Mouse (Mus musculus) midbrain, embryonic 12.5 days (tissue): ENCODE results near the gene Epas1. TPM values are rescaled to one million over a fixed set of nuclear protein-coding genes. Genes with fewer than 3 reads are reported as not detected.

Experiments
- ATAC-seq: fragments of 200-750 bp; cut with Nextera tagmentation; 2 replicates; pipeline ENCODE4 v1.8.0; 2017; ENCODE audit warnings: low read depth, moderate TSS enrichment, moderate library complexity; ENCODE audit not compliant: low FRiP score
- H3K27ac ChIP-seq: fragments of 300-500 bp; sonication (generic); replicated peaks from 2 replicates; pipeline ENCODE4 v1.5.1; 2016; ENCODE audit warnings: mild to moderate bottlenecking
- H3K27me3 ChIP-seq: fragments of 300-500 bp; sonication (generic); 2 replicates; pipeline ENCODE4 v1.6.1; 2016; ENCODE audit warnings: mild to moderate bottlenecking
- H3K36me3 ChIP-seq: fragments of 300-500 bp; sonication (generic); 2 replicates; pipeline ENCODE4 v1.6.1; 2016
- H3K4me1 ChIP-seq: fragments of 300-500 bp; sonication (generic); 2 replicates; pipeline ENCODE4 v1.6.1; 2016
- H3K4me2 ChIP-seq: fragments of 300-500 bp; sonication (generic); replicated peaks from 2 replicates; pipeline ENCODE4 v1.6.1; 2016; ENCODE audit warnings: mild to moderate bottlenecking, moderate library complexity
- H3K4me3 ChIP-seq: fragments of 300-500 bp; sonication (generic); 2 replicates; pipeline ENCODE4 v1.5.1; 2016; ENCODE audit warnings: mild to moderate bottlenecking
- H3K9ac ChIP-seq: fragments of 300-500 bp; sonication (generic); replicated peaks from 2 replicates; pipeline ENCODE4 v1.6.1; 2016; ENCODE audit warnings: mild to moderate bottlenecking, moderate library complexity
- H3K9me3 ChIP-seq: fragments of 300-500 bp; sonication (generic); 2 replicates; pipeline ENCODE4 v1.6.1; 2016; ENCODE audit warnings: mild to moderate bottlenecking
- WGBS: fragments of 180-500 bp; shearing (Covaris S2); methylation state at CpG from one replicate; pipeline ENCODE4 v1.1.7; 2016; 5-methylcytosine and 5-hydroxymethylcytosine counted together
- polyA plus RNA-seq: library from polyadenylated mRNA; unstranded; fragments of >200 nt; fragmentation: Nextera tagmentation; extraction: Ambion mirVana; gene quantifications from 2 replicates; pipeline ENCODE4 v1.2.1, GENCODE M21; 2016

Gene Epas1
- polyA plus RNA-seq, 1 experiment from 2014 or later, result 3.9 TPM

GRCm38 (mm10) chr17:86822017-86822737 is 68.7 kb downstream of the Epas1 start:
- Histone ChIP-seq H3K36me3 (no peaks in the 10 kb centered on the region), H3K4me1 (no peaks in the 10 kb centered on the region), H3K9me3 (no peaks in the 10 kb centered on the region), H3K9ac (no peak overlapping the region), H3K27me3 (no peaks in the 10 kb centered on the region), H3K4me3 (no peak overlapping the region), H3K27ac (no peak overlapping the region), H3K4me2 (no peak overlapping the region)
- WGBS, result 91% methylated on average over 8 of the region's 8 CpGs
- no peak for ATAC-seq

GRCm38 (mm10) chr17:86824502-86825162 is 71.1 kb downstream of the Epas1 start:
- Histone ChIP-seq H3K9me3 (no peaks in the 10 kb centered on the region), H3K27ac (no peak overlapping the region), H3K4me1 (no peaks in the 10 kb centered on the region), H3K36me3 (no peaks in the 10 kb centered on the region), H3K27me3 (no peaks in the 10 kb centered on the region; the same call in 1 of the 2 replicates), H3K4me2 (no peak overlapping the region), H3K4me3 (no peak overlapping the region), H3K9ac (no peak overlapping the region)
- no peak for ATAC-seq
- 91% methylated on average over 18 of the region's 18 CpGs for WGBS

GRCm38 (mm10) chr17:86825163-86825902 is 71.8 kb downstream of the Epas1 start:
- Histone ChIP-seq H3K27ac (no peak overlapping the region), H3K9ac (no peak overlapping the region), H3K4me3 (no peak overlapping the region), H3K27me3 (no peaks in the 10 kb centered on the region; the same call in 1 of the 2 replicates), H3K9me3 (no peaks in the 10 kb centered on the region), H3K36me3 (no peaks in the 10 kb centered on the region), H3K4me2 (no peak overlapping the region), H3K4me1 (no peaks in the 10 kb centered on the region)
- 90% methylated on average over 9 of the region's 9 CpGs for WGBS
- no peak for ATAC-seq

- ATAC-seq, result no peak
- H3K9me3 ChIP-seq, result no peaks in the 10 kb centered on the region
- no peak overlapping the region for H3K4me3 ChIP-seq
- no peaks in the 10 kb centered on the region for H3K36me3 ChIP-seq
- no peak overlapping the region for H3K27ac ChIP-seq
- H3K9ac ChIP-seq, result no peak overlapping the region
- 93% methylated on average over 17 of the region's 17 CpGs for WGBS
- no peaks in the 10 kb centered on the region for H3K4me1 ChIP-seq
- no peaks in the 10 kb centered on the region; the same call in 1 of the 2 replicates for H3K27me3 ChIP-seq
- no peak overlapping the region for H3K4me2 ChIP-seq
These were observed 72.9 kb downstream of the Epas1 start for GRCm38 (mm10) chr17:86826376-86826775.

- Histone ChIP-seq H3K27ac (no peak overlapping the region), H3K36me3 (no peaks in the 10 kb centered on the region), H3K9ac (no peak overlapping the region), H3K27me3 (no peaks in the 10 kb centered on the region; the same call in 1 of the 2 replicates), H3K4me1 (no peaks in the 10 kb centered on the region), H3K4me3 (no peak overlapping the region), H3K9me3 (no peaks in the 10 kb centered on the region), H3K4me2 (no peak overlapping the region)
- no peak for ATAC-seq
- 95% methylated on average over 19 of the region's 19 CpGs for WGBS
These were observed 74.1 kb downstream of the Epas1 start for GRCm38 (mm10) chr17:86827391-86828165.

DNA sequence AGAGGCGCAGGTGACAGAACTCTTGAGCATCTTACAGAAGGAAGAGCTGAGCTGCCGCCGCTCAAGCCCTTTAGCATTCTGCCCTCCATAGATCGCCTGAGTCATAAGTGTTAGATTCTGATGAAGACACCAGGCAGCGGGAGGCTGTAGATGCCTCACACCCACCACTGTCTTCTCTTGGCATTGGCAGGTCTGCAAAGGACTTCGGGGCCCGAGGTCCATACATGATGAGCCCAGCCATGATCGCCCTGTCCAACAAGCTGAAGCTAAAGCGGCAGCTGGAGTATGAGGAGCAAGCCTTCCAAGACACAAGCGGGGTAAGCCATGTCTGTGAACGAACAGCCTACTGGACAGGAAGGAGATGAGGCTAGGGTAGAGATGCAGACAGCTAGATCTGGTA is 75.0 kb downstream of the Epas1 start:
- Histone ChIP-seq H3K4me2 (no peak overlapping the region), H3K4me1 (no peaks in the 10 kb centered on the region), H3K27me3 (no peaks in the 10 kb centered on the region; the same call in 1 of the 2 replicates), H3K9me3 (no peaks in the 10 kb centered on the region), H3K9ac (no peak overlapping the region), H3K36me3 (no peaks in the 10 kb centered on the region), H3K27ac (no peak overlapping the region), H3K4me3 (no peak overlapping the region)
- ATAC-seq, result no peak
- WGBS, result 94% methylated on average over 11 of the region's 11 CpGs

DNA sequence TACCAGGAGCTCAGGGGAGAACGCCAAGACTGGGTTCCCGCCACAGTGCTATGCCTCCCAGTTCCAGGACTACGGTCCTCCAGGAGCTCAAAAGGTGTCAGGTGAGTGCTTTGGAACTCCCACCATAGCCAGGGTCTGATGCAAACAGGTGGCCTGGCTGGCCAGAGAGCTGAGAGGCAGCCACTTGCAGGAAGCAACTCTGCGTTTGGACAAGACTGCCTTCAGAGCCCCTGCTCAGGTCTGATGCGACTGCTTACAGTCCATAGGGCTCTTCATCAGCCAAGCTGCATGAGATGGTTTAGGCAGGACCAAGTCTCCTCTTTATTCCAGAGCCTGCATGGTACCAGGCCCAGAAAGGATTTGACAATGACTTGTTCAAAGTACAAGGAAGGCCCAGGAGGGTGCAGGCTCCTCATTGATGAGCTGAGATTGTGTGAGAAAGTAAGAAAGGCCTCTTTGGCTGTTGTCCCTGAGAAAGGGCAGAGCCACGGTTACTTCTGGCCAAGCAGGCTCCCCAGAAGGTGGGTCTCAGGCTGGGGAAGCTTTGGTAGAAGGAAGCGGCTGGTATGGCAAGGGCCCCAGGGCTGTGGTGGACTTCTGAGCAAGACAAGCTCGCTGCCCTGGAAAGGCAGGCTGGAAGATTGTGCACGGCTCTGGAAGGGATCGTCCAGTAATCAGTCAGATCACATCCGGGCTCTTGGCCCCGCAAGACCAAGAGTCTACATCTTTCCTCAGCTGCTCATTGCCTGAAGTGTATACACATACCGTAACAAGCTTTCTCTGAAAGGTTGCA is 76.1 kb downstream of the Epas1 start:
- H3K4me2 ChIP-seq, result no peak overlapping the region
- no peak overlapping the region for H3K27ac ChIP-seq
- ATAC-seq, result no peak
- no peaks in the 10 kb centered on the region for H3K36me3 ChIP-seq
- H3K9me3 ChIP-seq, result no peaks in the 10 kb centered on the region
- H3K4me1 ChIP-seq, result no peaks in the 10 kb centered on the region
- H3K27me3 ChIP-seq, result no peaks in the 10 kb centered on the region; the same call in 1 of the 2 replicates
- no peak overlapping the region for H3K9ac ChIP-seq
- H3K4me3 ChIP-seq, result no peak overlapping the region
- WGBS, result 91% methylated on average over 13 of the region's 13 CpGs

- Histone ChIP-seq H3K36me3 (no peaks in the 10 kb centered on the region), H3K27me3 (no peaks in the 10 kb centered on the region; the same call in 1 of the 2 replicates), H3K9ac (no peak overlapping the region), H3K27ac (no peak overlapping the region), H3K4me1 (no peaks in the 10 kb centered on the region), H3K4me2 (no peak overlapping the region), H3K9me3 (no peaks in the 10 kb centered on the region), H3K4me3 (no peak overlapping the region)
- no peak for ATAC-seq
- 95% methylated on average over 12 of the region's 12 CpGs for WGBS
These were observed 77.4 kb downstream of the Epas1 start for GRCm38 (mm10) chr17:86830893-86831292.

GRCm38 (mm10) chr17:86832562-86833327 is 79.2 kb downstream of the Epas1 start:
- Histone ChIP-seq H3K36me3 (no peaks in the 10 kb centered on the region), H3K4me2 (no peak overlapping the region), H3K27ac (no peak overlapping the region), H3K9ac (no peak overlapping the region), H3K4me1 (no peaks in the 10 kb centered on the region), H3K27me3 (no peaks in the 10 kb centered on the region; the same call in 1 of the 2 replicates), H3K9me3 (no peaks in the 10 kb centered on the region), H3K4me3 (no peak overlapping the region)
- no peak for ATAC-seq
- WGBS, result 65% methylated on average over 19 of the region's 19 CpGs

- H3K4me2 ChIP-seq, result no peak overlapping the region
- no peak for ATAC-seq
- no peak overlapping the region for H3K27ac ChIP-seq
- H3K9ac ChIP-seq, result no peak overlapping the region
- no peaks in the 10 kb centered on the region for H3K4me1 ChIP-seq
- WGBS, result 88% methylated on average over 10 of the region's 10 CpGs
- H3K36me3 ChIP-seq, result no peaks in the 10 kb centered on the region
- no peaks in the 10 kb centered on the region; the same call in 1 of the 2 replicates for H3K27me3 ChIP-seq
- H3K9me3 ChIP-seq, result no peaks in the 10 kb centered on the region
- no peak overlapping the region for H3K4me3 ChIP-seq
These were observed 80.4 kb downstream of the Epas1 start for GRCm38 (mm10) chr17:86833945-86834344.
